Mouse (Mus musculus): Measurements from ENCODE around the gene Dctpp1.
A peak's percentile ranks its signal among the peaks of the same experiment; 100 is the strongest.
"Not testable (repeated sequence)": the region's sequence is repeated elsewhere in the genome, so short reads cannot be mapped to it uniquely, and the experiment has no call there.

Dctpp1 gene

DNA sequence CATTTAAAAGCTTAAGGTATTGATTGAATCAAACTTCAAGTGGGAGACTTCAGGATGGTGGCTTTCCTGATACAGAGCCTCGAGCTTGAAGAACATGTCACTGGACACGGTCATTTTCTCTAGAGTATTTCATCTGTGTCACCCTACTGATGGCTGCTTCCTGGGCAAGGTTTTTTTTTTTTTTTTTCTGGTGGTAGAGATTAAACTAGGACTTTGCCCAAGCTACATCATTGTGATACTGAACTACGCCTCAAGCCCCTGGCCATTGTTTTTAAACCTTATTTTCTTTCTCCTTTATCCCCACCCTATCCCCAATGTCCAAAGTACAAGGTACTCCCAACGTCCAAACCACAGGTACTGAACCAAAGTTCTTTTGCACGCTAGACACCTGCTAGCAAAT, 10.2 kb upstream of the Dctpp1 start:
- ATAC-seq (ENCODE audit: low TSS enrichment): no peak

DNA sequence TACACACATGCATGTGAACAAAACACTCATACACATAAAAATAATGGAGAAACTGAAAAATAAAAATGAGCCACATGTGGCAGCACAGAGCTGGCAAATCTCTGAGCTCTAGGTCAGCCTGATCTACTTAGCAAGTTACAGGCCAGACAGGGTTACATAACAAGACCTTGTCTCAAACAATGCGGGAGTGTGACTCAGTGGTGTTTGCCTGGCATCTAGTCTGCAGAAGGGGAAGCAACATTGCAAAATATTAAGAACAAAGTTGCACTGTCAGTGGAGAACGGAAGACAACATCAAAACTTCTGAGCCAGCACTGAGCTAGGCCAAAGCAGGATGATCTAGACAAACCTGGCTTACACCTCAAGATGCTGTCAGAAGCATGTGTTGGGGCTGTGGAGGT, 9.7 kb upstream of the Dctpp1 start:
- no peak for ATAC-seq (ENCODE audit: low TSS enrichment)

DNA sequence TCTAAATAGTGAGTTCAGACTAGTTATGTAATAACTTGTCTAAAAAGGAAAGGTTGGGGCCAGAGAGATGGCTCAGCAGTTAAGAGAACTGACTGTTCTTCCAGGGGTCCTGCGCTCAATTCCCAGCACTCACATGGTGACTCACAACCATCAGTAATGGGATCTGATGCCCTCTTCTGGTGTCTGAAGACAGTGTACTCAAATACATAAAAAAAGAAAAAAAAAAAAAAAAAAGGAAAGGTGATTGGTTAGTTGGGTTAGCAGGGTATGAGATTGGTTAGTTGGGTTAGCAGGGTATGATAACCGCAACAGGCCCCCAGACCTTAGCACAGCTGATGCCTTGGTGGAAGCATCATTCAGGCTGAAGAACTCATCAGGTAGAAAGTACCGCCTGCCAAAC, 3.0 kb upstream of the Dctpp1 start:
- ATAC-seq (ENCODE audit: low TSS enrichment): no peak

DNA sequence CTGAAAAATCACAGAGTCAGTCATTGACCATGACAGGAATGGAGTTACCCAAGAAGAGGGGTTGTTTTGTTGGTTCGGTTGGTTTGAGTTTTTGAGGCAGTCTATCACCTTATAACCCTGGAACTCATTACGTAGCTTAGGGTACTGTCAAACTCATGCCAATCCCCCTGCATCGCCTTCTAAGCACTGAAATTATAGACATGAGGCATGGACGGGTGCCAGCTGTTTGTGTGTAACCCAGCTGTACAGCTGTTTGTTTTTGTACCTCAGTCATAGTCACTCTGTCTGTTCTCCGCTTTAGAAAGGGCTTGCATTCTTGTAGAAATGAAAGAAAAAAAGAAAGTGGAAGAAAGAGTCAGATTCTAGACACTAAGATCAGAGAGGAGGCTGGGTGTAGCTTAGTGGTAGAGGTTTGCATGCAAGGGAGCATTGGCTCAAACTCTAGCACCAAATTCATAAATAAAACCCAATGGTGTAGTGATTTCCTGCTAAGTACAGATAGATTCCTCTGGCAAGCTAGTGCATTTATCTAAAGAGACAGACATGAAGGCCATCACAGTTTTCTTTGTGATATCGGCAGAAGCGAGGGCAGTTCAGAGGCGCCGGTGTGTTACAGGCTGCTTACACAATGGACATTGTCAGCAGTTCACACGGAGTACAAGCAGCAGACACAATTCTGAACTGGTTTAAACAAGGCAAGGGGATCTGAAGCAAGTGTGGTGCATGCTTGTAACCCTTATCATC, 1.9 kb upstream of the Dctpp1 start:
- ATAC-seq (ENCODE audit: low TSS enrichment): no peak

DNA sequence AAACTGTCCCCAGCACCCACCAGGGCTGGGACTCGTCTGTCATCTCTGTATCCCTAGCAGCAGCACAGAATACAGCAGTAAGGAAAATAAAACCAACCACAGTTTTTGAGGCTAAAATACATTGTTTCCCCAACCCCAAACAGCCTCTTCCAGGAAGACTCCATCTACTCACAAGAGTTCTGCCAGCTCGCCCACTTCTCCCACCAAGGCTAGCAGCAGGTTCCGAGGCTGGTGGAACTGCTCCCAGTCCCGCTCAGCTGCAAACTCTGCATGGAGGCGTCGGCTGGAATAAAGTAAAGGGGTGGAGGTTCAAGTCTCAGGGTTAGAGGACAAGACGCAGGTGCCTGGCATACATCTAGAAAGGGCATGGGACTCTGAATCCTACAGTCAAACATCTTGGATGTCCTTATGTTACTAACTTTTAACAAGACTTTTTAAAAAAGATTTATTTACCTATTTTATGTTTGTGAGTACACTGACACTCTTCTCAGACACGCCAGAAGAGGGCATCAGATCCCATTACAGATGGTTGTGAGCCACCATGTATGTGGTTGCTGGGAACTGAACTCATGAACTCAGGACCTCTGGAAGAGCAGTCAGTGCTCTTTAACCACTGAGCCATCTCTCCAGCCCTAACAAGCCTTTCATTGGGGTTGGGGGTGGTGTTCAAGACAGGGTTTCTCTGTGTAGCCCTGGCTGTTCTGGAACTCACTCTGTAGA, 1.2 kb downstream of the Dctpp1 start:
- ATAC-seq (ENCODE audit: low TSS enrichment): no peak

DNA sequence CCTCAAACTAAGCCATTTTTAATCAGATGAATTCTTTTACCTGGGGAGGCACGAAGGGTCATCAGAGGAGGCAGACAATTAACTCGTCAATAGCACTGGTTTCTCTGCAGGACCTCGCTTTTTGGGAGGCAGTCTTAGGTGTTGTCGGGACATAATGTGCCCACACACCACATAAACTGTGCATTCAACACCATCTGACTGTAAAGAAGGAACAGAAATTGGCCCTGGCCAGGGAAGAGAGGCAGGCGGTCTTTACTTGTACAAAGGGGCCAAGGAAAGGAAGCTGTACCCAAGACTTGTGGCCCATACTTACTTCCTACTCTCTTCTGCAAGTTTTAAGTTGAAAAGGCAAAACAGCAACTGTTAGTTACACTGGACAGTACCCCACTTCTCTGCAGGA, 4.0 kb downstream of the Dctpp1 start:
- ATAC-seq (ENCODE audit: low TSS enrichment): no peak

DNA sequence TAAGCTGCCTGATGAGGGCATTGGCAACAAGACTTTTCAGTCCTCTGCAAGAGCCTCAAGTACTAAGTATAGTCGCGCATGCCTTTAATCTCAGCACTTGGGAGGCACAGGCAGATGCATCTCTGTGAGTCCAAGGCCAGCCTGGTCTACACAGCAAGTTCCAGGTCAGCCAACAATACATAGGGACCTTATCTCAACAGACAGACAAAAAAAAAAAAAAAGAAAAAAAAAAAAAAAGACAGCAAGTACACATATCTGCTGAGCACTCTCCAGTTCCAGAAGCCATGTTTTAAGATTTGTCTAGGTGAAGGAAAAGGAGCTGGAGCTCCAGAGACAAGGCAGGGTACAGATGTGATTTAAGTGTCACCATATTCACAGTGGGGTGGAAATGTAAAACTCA, 4.5 kb downstream of the Dctpp1 start:
- no peak for ATAC-seq (ENCODE audit: low TSS enrichment)

DNA sequence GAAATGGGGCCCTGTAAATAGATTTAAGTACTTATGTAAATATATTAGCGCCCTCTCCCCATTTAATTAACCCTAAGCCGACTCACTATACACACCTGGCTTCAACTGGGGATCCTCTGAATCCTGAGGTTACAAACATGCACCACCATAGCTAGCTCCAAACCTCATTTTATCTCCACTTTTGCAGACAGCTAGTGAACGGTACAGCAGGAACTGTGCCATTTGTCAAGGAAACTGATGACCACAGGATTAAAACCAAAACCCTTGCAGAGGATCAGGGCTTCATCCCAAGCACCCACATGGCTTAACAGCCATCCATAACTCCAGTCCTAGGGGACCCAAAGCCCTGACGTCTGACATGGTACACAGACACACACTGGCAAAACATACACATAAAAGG, 5.5 kb downstream of the Dctpp1 start:
- no peak for ATAC-seq (ENCODE audit: low TSS enrichment)

DNA sequence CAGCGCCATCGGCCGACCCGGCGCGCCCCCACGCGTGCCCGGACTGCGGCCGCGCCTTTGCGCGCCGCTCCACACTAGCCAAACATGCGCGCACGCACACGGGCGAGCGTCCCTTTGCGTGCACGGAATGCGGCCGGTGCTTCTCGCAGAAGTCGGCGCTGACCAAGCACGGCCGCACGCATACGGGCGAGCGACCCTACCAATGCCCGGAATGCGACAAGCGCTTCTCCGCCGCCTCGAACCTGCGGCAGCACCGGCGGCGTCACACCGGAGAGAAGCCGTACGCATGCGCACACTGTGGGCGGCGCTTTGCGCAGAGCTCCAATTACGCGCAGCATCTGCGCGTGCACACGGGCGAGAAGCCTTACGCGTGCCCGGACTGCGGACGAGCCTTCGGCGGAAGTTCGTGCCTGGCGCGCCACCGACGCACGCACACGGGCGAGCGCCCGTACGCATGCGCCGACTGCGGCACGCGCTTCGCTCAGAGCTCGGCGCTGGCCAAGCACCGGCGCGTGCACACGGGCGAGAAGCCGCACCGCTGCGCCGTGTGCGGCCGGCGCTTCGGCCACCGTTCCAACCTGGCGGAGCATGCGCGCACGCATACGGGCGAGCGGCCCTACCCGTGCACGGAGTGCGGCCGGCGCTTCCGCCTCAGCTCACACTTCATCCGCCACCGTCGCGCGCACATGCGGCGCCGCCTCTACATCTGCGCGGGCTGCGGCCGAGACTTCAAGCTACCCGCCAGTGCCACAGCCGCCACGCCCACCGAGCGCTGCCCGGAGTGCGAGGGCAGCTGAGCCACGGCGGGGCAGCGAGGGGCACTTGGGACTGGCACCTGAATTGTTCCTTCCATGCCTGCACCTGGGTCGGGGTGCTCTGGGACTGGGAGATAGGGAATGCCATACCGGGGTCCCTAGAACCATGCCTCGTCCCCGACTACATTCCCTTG, 6.4 kb downstream of the Dctpp1 start:
- ATAC-seq (ENCODE audit: low TSS enrichment): peak; percentile 77

DNA sequence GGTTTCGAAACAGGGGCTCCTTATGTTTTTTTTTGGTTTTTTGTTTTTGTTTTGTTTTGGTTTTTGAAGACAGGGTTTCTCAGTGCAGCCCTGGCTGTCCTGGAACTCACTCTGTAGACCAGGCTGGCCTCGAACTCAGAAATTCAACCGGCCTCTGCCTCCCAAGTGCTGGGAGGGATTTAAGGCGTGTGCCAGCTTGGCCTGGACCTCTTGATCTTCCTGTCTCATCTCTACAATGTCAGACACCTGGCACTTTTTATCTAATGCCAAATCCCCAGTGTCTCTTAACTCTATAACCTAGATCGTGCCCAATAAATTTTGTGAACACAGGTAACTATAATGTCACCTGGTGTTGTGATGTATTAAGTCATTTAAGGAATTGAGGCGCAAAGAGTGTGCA, 7.2 kb downstream of the Dctpp1 start:
- no peak for ATAC-seq (ENCODE audit: low TSS enrichment)

DNA sequence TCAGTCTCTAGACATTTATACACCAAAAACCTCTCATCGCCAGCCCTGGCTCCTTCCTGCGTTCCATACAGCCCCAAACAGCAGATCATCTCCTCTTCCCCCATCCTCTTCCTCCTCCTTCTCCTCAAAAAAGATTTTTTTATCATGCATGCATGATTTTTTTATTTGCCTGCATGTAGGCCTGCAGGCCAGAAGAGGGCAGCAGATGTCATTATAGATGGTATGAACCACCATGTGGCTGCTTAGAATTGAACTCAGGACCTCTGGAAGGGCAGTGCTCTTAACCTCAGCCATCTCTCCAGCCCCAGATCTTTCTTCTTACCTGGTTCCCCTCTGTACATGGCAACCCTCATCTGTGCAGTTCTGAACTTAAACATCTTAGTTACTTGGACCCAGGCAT, 8.1 kb downstream of the Dctpp1 start:
- ATAC-seq (ENCODE audit: low TSS enrichment): no peak

DNA sequence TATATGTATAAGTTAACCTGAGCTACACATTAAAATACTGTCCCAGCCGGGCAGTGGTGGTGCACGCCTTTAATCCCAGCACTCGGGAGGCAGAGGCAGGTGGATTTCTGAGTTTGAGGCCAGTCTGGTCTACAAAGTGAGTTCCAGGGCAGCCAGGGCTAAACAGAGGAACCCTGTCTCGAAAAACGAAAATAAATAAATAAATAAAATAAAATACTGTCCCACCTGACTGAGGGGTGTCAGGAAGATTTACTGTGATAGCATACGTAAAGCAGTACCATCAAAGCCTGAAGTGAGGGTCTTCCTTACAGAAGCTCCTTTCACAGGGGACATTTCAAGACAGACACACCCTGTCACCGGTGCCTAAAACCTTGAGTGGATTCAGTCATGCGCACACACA, 10.0 kb downstream of the Dctpp1 start:
- ATAC-seq (ENCODE audit: low TSS enrichment): not testable (repeated sequence)

DNA sequence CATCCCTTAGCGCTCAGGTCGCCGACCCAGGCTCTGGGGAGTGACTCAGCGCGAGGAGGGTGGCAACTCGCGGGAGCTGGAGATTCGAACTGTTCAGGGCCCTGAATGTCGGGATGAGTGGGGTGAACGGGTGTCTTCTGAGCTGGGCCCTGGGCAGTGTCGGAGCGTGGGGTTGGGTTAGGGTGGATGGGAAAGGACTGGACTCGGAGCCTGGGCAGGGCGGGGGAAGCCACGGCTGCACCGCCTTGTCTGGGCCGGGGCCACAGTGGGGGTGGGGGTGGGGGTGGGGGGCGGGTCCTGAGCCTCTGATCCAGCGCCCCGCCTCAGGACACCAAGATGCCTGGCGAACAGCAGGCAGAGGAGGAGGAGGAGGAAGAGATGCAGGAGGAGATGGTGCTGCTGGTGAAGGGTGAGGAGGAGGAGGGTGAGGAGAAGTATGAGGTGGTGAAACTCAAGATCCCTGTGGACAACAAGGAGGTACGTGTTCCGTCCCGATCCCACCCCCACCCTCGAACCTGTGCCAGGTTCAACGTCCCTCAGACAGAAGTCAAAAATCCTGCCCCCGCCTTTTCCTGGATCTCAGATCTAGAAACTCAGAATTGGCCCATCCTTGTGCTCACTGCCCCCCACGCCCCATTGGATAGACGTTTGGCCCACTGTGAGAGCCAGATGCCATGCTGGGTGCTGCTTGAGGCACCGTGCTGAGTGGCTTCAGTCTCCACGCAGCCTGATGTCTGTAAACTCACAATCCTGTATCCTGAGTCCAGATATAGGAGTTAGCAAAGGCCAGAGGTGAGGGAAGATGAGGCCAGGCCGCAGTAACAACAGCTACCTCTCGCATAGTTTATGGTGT, 15.6 kb downstream of the Dctpp1 start:
- ATAC-seq (ENCODE audit: low TSS enrichment): peak; percentile 41; the same call in 1 of the 2 replicates

DNA sequence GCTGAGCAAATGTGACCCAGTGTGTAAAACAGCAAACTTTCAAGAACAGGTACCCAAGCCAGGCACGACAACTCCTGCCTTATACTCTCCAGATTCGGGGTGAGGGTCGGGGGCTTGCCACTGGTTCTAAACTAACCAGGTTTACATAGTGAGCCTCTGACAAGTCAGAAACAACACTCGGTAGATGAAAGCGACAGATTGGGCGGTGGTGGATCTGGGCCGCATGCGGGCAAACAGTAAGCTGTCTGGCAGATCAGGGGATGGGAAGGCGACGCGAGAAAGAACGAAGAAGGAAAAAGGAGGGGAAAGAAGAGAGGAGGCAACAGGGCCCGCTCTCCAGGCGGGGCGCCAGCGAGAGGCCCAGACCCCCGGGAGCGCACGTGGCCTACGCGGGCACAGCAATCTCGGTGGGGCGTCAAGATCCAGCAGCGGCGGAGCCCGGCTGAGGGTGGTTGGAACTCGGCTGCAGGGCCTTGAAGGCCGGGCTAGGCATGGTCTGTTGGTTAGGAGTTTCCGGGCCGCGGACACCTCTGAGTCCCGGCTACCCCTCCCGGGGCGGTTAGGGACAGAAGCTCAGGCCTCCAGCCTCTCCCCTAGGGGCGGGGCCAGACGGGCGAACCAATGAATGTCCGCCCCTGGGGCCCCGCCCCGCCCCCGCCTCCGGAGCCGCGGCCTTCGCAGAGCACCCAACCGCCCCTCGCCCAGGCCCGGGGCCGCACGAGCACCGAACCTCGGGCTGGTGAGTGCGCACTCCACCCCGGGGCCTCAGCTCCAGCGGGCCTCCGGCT, 16.4 kb downstream of the Dctpp1 start, which contains the start of gene Zfp771:
Gene Zfp771 (plus strand): TSS at position 405 of the 788 bp plus-strand sequence.
- ATAC-seq (ENCODE audit: low TSS enrichment): peak; percentile 88

DNA sequence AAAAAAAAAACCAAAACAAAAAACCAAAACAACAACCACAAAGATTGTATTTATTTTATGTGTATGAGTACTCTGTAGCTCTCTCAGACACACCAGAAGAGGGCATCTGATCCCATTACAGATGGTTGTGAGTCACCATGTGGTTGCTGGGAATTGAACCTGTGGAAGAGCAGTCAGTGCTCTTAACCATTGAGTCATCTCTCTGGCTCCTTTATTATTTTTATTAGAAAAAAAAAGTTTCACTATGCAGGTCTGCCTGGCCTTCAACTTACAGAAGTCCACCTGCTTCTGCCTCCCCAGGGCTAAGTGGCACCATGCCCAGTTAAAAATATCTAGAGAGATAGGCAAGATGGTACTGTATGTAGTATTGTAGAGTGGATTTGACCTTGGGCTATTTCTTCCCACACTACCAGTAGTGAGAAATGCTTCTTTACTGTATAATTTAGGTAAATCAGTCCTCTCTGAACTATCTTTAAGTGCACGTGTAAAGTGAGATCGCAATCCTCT, 17.1 kb downstream of the Dctpp1 start:
- ATAC-seq (ENCODE audit: low TSS enrichment): no peak

DNA sequence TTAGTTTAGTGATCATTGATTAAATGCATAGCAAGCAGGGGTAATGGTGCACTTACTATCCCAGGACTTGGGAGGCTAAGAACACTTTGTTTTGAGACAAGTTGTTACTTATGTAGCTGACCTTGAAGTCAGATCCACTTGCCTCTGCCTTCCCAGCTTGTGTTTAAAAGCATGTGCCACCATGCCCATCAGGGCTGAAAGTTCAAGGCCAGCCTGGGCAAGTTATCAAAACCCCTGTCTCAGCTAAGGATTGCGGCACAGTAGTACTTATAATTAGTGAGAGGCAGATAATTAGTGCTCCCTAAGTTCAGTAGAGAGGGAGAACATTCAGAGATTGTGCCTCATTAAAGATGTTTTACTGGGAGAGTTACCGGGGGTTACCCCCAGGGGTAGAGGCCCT, 25.7 kb downstream of the Dctpp1 start:
- ATAC-seq (ENCODE audit: low TSS enrichment): no peak

DNA sequence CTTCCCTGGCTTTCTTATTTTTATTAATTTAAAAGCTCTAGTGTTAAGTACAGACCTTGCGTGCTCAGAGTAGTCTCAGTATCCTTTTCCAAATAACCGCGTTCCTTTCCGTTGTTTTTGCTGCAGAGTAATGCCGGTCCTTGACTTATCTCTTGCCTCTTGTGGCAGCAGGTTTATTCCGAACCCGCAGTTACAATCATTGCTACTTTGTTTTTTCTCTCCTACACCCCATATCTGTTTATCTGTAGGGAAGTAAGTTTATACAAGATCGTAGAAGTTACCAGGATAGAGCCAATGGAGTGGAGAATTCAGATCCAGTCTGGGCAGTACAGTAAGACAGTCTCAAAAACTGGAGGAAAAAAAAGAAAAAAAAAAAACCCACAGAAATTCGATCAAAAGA, 26.7 kb downstream of the Dctpp1 start:
- ATAC-seq (ENCODE audit: low TSS enrichment): no peak

DNA sequence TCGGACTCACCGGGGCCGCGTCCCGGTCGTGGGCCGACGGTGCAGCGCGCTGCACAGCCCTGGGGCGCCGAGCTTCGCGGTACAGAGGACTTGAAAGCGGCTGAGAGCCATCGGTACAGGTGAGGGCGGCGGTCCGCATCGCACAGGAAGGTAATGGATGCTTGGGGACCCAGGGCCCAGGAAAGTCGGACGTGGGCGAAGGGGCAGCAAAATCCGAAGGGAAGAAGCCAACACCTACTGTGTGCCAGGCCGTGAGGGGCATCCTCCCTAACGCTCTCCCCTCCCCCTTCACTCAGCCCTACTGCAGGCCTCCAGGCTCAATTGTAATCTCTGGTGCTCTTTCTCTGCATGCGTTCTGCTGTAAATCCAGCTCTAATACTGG, 27.1 kb downstream of the Dctpp1 start:
- ATAC-seq (ENCODE audit: low TSS enrichment): peak; percentile 22

DNA sequence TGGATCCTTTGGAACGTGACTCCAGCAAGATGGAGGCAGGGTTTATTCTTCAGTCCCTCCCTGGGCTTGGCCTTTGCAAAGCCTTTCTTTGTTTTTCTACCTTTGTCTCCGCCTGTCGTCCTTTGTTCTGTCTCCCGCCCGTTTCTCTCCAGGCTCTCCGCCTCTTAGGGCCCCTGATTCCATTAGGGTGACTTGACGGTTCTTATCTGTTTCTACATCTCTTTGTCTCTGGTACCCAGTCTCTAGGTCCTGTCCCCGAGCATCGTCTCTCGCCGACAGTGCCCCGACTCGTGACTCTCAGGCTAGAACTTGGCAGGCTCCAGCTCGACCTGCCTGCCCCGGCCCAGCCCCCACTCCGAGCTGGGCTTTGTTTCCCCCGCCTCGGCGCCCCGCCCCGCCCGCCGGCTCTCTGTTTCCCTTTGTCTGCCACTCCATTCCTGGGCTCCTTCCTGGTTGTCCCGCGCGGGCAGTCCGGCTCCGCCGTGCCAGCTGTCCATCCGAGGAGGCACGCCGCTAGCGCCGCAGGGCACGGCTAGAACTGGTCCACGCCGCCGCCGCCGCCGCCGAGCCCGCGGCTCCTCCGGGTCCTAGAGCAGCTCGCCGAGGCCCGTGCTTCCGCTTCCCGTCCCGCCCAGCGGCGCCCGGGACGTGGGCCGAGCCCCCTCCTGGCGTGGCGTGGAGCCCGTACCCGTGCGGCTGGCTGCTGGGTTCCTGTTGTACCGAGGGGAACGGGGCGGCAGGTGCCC, 27.7 kb downstream of the Dctpp1 start, which contains the start of the genes Zfp553 and Sept1:
Gene Zfp553 (plus strand): TSS at position 440 of the 746 bp plus-strand sequence.
Gene Sept1 (minus strand): TSS at position 509 of the 746 bp plus-strand sequence.
- ATAC-seq (ENCODE audit: low TSS enrichment): peak; percentile 89
